Mouse (Mus musculus) kidney, adult 2 months (tissue): Measurements from ENCODE around the gene Fbrsl1.

Experiments used
- CTCF ChIP-seq: fragments of 200-500 bp; conservative IDR thresholded peaks from 2 replicates; pipeline ENCODE4 v1.5.1; 2011; ENCODE audit warnings: low read depth, mild to moderate bottlenecking, control low read depth, low read length, moderate library complexity, mixed read lengths; ENCODE audit not compliant: insufficient read depth, insufficient read length
- POLR2A ChIP-seq: fragments of 200-500 bp; IDR thresholded peaks from one replicate; pipeline ENCODE4 v1.6.1; 2011; ENCODE audit warnings: low read depth, low read length, control low read depth

- TF ChIP-seq POLR2A = no peak
- no peak for TF ChIP-seq CTCF
Measured at GRCm38 (mm10) chr5:110408967-110409366, 39.3 kb downstream of the Fbrsl1 start.
